Mouse (Mus musculus) kidney, adult 2 months (tissue): ENCODE results near the gene Srsf7. TPM values are rescaled to one million over a fixed set of nuclear protein-coding genes. Genes with fewer than 3 reads are reported as not detected.
A peak's percentile ranks its signal among the peaks of the same experiment; 100 is the strongest.
"Not testable (repeated sequence)": the region's sequence is repeated elsewhere in the genome, so short reads cannot be mapped to it uniquely, and the experiment has no call there.

Experiments
- DNase-seq: peaks from one replicate; pipeline ENCODE4 v3.0.0; 2021
- H3K27ac ChIP-seq: fragments of 200-500 bp; 2 replicates; pipeline ENCODE4 v1.5.1; 2012; ENCODE audit warnings: low read depth, low read length, control low read depth, inconsistent platforms; ENCODE audit not compliant: insufficient read depth
- H3K27me3 ChIP-seq: fragments of 200-500 bp; replicated peaks from 2 replicates; pipeline ENCODE4 v1.6.1; 2012; ENCODE audit warnings: mild to moderate bottlenecking, moderate library complexity, low read length, inconsistent platforms; ENCODE audit not compliant: control insufficient read depth, insufficient read depth
- H3K36me3 ChIP-seq: fragments of 200-500 bp; 2 replicates; pipeline ENCODE4 v1.6.1; 2012; ENCODE audit warnings: mild to moderate bottlenecking, moderate library complexity, low read length, inconsistent platforms; ENCODE audit not compliant: control insufficient read depth, insufficient read depth
- H3K4me1 ChIP-seq: fragments of 200-500 bp; 2 replicates; pipeline ENCODE4 v1.6.1; 2011; ENCODE audit warnings: low read length; ENCODE audit not compliant: control insufficient read depth, insufficient read depth
- H3K4me3 ChIP-seq: fragments of 200-500 bp; 2 replicates; pipeline ENCODE4 v1.5.1; 2011; ENCODE audit warnings: mild to moderate bottlenecking, low read depth, low read length, control low read depth; ENCODE audit not compliant: insufficient read depth
- CTCF ChIP-seq: fragments of 200-500 bp; conservative IDR thresholded peaks from 2 replicates; pipeline ENCODE4 v1.5.1; 2011; ENCODE audit warnings: low read depth, mild to moderate bottlenecking, control low read depth, low read length, moderate library complexity, mixed read lengths; ENCODE audit not compliant: insufficient read depth, insufficient read length
- POLR2A ChIP-seq: fragments of 200-500 bp; IDR thresholded peaks from one replicate; pipeline ENCODE4 v1.6.1; 2011; ENCODE audit warnings: low read depth, low read length, control low read depth
- WGBS: fragments of 180-500 bp; shearing (Covaris S2); methylation state at CpG from one replicate; pipeline ENCODE4 v1.1.7; 2018; 5-methylcytosine and 5-hydroxymethylcytosine counted together
- polyA plus RNA-seq: library from polyadenylated mRNA; depleted of rRNA; stranded (reverse); fragments of >200 nt; gene quantifications from 2 replicates; pipeline ENCODE4 v1.2.3, GENCODE M21; 2012

Gene Srsf7
- polyA plus RNA-seq, 1 experiment, result 34.3 TPM

DNA sequence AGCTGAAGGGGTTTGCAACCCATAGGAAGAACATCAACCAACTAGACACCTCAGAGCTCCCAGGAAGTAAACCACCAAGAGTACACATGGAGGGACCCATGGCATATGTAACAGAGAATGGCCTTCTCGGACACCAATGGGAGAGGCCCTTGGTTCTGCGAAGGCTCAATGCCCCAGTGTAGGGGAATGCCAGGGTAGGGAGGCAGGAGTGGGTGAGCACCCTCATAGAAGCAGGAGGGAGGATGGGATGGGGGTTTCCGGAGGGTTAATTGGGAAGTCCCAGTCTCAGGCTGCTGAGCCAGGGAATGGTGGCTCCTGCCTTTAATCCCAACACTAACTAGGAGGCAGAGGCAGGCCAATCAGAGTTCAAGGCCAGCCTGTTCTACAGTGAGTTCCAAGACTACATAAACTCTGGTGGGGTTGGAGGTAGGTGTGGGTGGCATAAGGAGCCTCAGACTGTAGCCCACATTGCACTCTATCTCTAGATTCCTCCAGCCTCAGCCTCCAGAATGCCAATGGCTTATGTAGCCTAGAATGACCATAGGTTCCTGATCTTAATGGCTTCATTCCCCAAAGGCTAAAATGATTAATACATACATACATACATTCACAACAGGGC, 7.8 kb downstream of the Srsf7 start:
- Histone ChIP-seq H3K27me3 (no peaks in the 10 kb centered on the region), H3K4me3 (no peak overlapping the region), H3K36me3 (peaks cover 7% of the 10 kb centered on the region), H3K27ac (no peak overlapping the region), H3K4me1 (no peaks in the 10 kb centered on the region)
- no peak for DNase-seq
- 95% methylated on average over 3 of the region's 3 CpGs for WGBS
- TF ChIP-seq POLR2A (no peak), CTCF (no peak)

DNA sequence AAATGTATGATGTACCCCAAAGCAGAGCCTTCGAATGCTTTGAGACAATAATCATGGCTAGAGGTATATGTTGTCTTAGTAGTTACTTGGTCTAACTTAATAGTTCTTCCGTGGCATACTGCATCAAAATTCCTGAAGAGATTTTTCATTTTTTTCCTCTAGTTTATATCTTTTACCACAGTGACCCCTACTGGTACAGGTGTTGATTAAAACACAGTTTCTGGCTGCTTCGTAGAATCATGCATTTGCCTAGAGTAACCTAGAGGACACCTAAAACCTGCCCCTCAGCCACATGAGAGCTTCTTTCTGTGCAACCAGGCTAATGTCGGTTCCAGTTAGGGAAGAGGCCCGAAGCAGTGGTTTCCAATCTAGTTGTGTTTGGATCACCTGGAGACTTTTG, 14.0 kb downstream of the Srsf7 start:
- 57% methylated on average over 5 of the region's 5 CpGs for WGBS
- TF ChIP-seq POLR2A, result no peak
- TF ChIP-seq CTCF, result no peak
- Histone ChIP-seq H3K4me3 (no peak overlapping the region), H3K36me3 (no peaks in the 10 kb centered on the region; the same call in 1 of the 2 replicates), H3K4me1 (no peaks in the 10 kb centered on the region), H3K27ac (no peak overlapping the region), H3K27me3 (no peaks in the 10 kb centered on the region)
- peak; percentile 31 for DNase-seq

DNA sequence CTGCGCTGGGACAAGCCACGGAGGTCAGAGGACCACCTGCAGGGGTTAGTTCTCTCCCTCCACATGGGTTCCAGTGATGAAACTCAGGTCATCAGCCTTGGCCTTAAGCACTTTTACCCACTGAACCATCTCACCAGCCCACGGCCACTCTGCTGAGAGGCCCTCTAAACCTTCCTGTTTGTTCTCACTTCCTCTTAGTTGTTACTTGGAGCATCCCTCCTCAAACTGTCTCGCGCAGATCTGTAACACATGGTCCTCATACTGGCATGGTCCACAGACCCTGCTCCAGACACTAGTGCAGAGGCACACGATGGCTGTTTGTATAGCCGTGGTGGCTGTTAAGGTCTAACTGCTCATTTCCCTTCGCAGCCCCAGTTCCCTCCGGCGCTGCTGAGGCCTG, 23.5 kb downstream of the Srsf7 start:
- TF ChIP-seq CTCF, result no peak
- TF ChIP-seq POLR2A, result no peak
- H3K4me3 ChIP-seq, result no peak overlapping the region
- 0 out of 2 replicates have a peak, but pooled peaks cover 1% of the 10 kb centered on the region for H3K36me3 ChIP-seq
- no peaks in the 10 kb centered on the region for H3K27me3 ChIP-seq
- DNase-seq, result no peak
- 83% methylated on average over 10 of the region's 10 CpGs for WGBS
- H3K4me1 ChIP-seq, result no peaks in the 10 kb centered on the region
- no peak overlapping the region for H3K27ac ChIP-seq

DNA sequence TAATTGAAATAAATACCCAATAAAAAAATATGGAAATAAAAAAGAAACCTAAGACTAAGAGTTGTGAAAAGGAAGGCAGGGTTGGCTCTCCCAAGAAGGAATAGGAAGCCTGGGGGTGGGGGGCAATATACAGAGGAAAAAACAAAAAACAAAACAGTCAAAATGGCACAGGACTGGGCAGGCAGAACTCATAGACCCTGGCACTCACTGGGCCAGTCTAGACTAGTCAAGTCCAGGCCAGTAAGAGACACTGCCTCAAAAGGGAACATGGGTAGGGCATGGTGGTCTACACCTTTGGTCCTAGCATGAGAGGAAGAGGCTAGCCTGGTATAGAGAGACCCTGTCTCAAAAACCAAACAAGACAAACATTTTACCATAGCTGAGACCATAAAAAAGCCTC, 26.6 kb downstream of the Srsf7 start:
- Histone ChIP-seq H3K27me3 (no peaks in the 10 kb centered on the region), H3K4me3 (no peak overlapping the region), H3K4me1 (no peaks in the 10 kb centered on the region), H3K27ac (no peak overlapping the region), H3K36me3 (0 out of 2 replicates have a peak, but pooled peaks cover 1% of the 10 kb centered on the region)
- no peak for DNase-seq
- TF ChIP-seq CTCF (no peak), POLR2A (no peak)

DNA sequence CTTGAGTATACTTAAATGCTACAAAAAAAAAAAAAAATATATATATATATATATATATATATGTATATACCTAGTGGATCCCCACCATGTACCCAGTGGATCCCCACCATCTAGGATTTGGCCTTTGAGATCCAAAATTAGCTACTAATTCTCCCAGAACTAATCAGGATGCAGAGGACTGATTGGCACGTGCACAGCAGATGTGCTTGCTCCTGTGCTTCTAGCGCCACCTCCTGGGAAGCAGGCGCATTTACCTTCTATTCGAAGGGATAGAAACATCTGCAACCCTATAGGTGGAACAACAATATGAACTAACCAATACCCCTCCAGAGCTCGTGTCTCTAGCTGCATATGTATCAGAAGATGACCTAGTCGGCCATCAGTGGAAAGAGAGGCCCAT, 27.1 kb downstream of the Srsf7 start:
- 0 out of 2 replicates have a peak, but pooled peaks cover 1% of the 10 kb centered on the region for H3K36me3 ChIP-seq
- TF ChIP-seq CTCF (peak; percentile 92), POLR2A (no peak)
- no peak overlapping the region for H3K27ac ChIP-seq
- H3K4me3 ChIP-seq, result no peak overlapping the region
- WGBS, result under 1% methylated on average over 6 of the region's 6 CpGs
- peak; percentile 84 for DNase-seq
- H3K4me1 ChIP-seq, result no peaks in the 10 kb centered on the region
- no peaks in the 10 kb centered on the region for H3K27me3 ChIP-seq

DNA sequence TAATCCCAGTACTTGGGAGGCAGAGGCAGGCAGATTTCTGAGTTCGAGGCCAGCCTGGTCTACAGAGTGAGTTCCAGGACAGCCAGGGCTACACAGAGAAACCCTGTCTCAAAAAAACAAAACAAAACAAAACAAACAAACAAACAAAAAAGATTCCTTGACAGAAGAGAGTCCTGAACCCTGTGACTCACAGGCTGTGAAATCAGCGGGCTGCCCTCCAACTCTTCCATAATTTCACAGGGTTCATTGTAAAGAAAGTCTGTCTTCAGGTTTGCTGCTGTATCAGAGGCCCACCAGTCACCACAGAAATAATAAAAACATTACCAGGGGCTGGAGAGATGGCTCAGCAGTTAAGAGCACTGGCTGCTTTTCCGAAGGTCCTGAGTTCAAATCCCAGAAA, 28.3 kb downstream of the Srsf7 start:
- not testable (repeated sequence) for H3K27me3 ChIP-seq, H3K27ac ChIP-seq, H3K4me3 ChIP-seq, H3K4me1 ChIP-seq, H3K36me3 ChIP-seq, DNase-seq
- 94% methylated on average over 3 of the region's 3 CpGs for WGBS

DNA sequence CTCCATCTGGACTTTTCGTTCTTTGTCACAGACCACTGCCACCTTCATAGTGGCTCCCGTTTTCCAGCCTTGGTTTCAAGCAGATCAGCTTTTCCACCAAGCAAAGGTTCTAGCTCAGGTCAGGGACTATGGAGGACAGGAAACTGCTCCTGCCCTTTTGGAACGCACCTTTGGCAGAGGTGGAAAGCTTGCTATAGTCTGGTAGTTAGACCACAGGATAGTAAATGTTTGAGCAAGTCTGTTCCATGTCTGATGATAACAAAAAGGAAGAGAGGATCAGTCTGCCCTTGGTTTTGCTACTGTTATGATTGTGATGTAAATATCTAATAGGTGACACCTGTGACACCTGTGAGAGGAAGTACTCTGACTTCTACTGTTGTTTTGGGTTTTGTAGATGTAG, 31.1 kb downstream of the Srsf7 start:
- Histone ChIP-seq H3K27ac (no peak overlapping the region), H3K36me3 (no peaks in the 10 kb centered on the region), H3K4me1 (no peaks in the 10 kb centered on the region), H3K27me3 (no peaks in the 10 kb centered on the region), H3K4me3 (no peak overlapping the region)
- no peak for TF ChIP-seq POLR2A
- TF ChIP-seq CTCF, result no peak
- 70% methylated on average over 3 of the region's 3 CpGs for WGBS
- no peak for DNase-seq

DNA sequence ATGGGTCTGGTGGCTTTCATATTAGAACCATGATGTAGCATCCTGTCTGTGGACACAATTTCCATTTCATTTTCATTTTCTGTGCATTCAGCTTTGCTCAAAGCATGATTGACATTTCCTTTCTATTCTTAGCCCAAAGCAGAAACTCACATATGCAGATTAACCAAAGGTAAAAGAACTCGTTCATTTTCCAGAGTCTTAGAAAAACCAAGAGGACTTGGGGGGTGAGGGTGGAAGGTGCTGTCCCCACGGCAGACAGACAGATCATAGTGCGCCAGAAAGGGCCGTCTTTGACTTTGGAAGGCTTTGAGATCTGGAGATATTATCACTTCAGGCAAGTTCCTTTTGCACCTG, 31.7 kb downstream of the Srsf7 start:
- no peaks in the 10 kb centered on the region for H3K36me3 ChIP-seq
- no peak overlapping the region for H3K4me3 ChIP-seq
- no peak overlapping the region for H3K27ac ChIP-seq
- no peak for DNase-seq
- no peaks in the 10 kb centered on the region for H3K4me1 ChIP-seq
- H3K27me3 ChIP-seq, result no peaks in the 10 kb centered on the region
- 80% methylated on average over 4 of the region's 4 CpGs for WGBS
- no peak for TF ChIP-seq POLR2A
- no peak for TF ChIP-seq CTCF
